Mouse (Mus musculus): ENCODE results near the gene Zc3h12b.
"Not testable (repeated sequence)": the region's sequence is repeated elsewhere in the genome, so short reads cannot be mapped to it uniquely, and the experiment has no call there.

Gene Zc3h12b

GRCm38 (mm10) chrX:95711227-95712111 is at the start of gene Zc3h12b:
Gene Zc3h12b, plus strand, starts transcription at chrX:95711678.
- in situ Hi-C loops (cut with MboI, MseI): no loop called here

- in situ Hi-C loops (cut with MboI, MseI): no loop called here
Observed at GRCm38 (mm10) chrX:95682206-95682605, 29.3 kb upstream of the Zc3h12b start.

- in situ Hi-C loops (cut with MboI, MseI): no loop called here
Observed at GRCm38 (mm10) chrX:95687119-95687518, 24.4 kb upstream of the Zc3h12b start.

DNA sequence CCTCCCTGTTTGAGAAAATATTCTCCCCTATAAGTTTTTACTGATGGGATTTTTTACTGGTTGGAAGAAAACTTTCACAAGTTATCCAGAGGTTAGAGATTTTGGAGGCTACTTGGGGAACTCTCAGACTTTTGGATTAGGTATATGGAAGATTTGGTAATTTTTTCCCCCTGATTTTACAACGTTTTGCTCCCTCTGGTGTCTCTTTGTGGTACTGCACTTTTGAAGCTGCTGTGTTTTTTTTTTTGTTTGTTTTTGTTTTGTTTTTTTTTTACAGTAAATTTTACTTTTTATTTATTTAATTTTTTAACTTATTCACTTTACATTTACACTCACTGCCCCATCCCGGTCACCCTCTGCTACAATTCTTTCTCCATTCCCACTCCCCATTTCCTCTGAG is 26.8 kb downstream of the Zc3h12b start:
- in situ Hi-C loops (cut with MboI, MseI): no loop called here

DNA sequence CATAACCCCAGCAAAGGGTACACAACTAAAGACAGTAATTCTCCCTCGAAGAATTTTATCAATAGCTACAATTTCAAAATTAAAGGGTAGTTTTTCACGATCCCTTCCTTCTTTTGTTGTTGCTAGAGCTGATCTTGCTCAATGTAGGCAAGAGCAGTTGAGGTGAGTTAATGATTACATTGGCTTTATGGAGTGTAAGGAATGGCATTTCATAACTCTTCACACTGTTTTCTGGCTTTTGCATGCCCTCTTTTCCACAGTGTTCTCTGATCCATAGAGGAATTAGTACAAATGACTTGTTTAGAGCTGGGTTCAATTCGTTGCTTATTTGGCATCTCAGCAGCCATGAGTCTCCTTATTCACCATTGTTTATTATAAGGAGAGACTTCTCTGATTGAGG is 84.4 kb downstream of the Zc3h12b start:
- in situ Hi-C loops (cut with MboI, MseI): no loop called here

- in situ Hi-C loops (cut with MboI, MseI): no loop called here
Observed at GRCm38 (mm10) chrX:95801790-95802189, 90.3 kb downstream of the Zc3h12b start.

DNA sequence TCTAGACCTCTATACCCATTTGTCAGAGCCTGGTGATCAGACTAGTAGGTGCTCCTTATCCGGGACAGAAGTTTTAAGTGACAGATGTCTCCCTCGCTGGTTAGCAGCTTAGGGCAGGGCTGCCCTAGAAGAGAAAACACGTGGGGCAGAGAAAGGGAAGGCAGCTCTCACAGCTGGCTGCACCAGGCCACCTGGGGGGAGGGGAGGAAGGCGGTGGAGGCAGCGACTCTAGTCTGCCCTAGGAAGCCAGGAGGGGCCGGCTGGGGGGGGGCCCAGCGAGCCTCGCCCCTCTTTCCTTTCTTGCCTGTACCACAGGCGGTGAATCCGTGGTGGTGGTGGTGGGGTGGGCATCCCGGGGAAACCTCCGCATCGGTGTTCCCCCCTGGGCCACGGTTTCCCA is 141.3 kb downstream of the Zc3h12b start:
- in situ Hi-C loops (cut with MboI, MseI): loop anchor here in 1 of 2 experiments (10.0 kb wide), 1 partner anchor 508 kb away; no protein-coding TSS in a partner anchor

- in situ Hi-C loops (cut with MboI, MseI): no loop called here
Observed at GRCm38 (mm10) chrX:95881111-95881510, 169.6 kb downstream of the Zc3h12b start.

GRCm38 (mm10) chrX:95902716-95903115 is 191.2 kb downstream of the Zc3h12b start:
- in situ Hi-C loops (cut with MboI, MseI): no loop called here

DNA sequence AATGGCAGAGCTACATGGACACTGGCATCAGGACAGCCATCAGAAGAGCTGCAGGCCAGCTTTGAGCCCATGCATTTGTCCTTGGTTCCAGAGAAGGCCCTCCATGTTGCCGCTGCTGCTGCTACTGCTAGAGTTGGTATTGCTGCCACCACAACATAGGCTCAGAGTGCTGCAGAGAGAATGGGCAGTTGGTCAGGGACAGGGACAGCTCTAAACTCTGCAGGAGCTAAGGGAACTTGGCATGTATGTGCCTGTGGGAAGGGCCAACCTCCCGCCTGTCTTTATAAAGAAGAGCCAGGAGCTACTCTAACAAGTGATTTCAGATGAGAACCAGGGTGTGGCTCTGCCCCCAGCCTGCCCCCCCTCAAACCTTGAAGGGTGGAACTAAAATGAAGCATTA is 224.0 kb downstream of the Zc3h12b start:
- in situ Hi-C loops (cut with MboI, MseI): no loop called here

DNA sequence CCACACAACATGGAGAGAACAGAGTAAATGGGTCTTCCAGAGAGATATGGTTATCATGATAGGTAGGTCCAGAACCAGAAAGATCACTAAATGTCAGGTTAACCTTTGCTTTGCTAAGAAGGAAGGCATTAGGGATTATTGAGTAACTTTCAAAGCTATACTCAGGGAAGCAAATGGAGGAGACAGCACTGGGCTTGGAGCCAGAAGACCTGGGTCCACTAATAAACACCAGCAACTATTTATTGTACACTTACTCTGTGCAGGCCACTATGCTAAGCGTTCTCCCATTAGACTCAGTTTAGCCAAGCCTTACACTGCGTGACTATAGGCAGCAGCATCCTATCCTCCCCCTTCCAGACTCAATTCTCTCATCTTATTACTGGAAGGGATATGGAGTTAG is 234.0 kb downstream of the Zc3h12b start:
- in situ Hi-C loops (cut with MboI, MseI): no loop called here

- in situ Hi-C loops (cut with MboI, MseI): no loop called here
Observed at GRCm38 (mm10) chrX:95948135-95948534, 236.7 kb downstream of the Zc3h12b start.

DNA sequence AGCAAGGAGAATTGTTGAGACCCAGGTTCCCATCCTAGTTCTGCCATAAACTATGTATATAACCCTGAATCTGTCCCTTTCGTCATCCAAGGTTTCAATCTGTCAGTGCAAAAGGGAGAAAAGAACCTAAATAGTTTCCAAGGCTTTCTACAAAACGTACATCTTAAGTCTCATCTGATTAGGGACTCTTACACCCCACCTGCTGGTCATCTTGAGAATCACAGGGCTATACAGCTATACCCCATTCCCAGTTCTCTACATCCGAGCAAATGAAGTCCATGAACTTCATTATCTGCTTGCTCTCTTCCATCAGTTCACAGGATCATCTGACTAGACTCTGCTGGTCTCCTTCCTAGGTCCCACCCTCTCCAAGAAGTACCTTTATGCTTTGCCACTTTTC is 239.3 kb downstream of the Zc3h12b start:
- in situ Hi-C loops (cut with MboI, MseI): loop anchor here in 1 of 2 experiments (5.0 kb wide), 1 partner anchor 147 kb away; the partner anchor contains the start of gene Msn

DNA sequence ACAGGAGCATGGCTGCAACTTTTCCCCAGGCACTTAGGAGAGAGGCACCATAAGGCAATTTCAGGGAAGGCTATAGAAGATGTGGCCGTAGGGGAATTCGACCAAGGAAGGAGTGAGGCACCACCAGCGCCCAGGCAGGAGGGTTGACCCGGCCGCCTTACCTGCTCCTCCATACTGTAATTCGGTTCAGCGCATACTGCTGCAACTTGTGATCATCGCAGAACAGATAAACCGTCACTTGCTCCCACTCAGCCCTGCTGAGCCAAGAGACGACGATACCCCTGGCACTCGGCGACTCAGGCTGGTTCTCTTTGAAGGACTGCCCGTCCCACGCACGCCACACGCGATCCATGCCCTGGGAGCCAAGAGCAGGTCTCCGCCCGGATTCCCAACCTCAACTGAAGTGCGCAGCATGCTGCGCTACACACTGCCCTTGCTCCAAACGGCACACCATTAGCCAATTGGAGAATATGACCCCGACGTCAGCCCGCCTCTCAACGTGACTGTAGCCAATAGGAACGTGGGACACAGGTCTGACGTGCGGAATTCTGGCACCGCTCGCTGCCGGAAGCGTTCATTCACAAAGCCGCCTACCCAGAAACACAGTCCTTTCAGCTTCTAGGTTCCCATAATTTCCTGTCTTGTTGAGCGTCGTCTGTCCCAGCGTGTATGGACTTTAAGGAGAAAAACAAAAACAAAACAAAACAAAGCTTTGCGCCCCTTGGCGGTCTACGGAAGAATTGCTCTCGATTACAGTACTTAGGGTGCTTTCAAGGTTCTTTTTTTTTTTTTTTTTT is 245.2 kb downstream of the Zc3h12b start, which contains the start of gene Las1l:
TSS of gene Las1l (minus strand) at position 466 of the 797 bp plus-strand sequence.
- in situ Hi-C loops (cut with MboI, MseI): no loop called here

GRCm38 (mm10) chrX:95957461-95957860 is 246.0 kb downstream of the Zc3h12b start:
- in situ Hi-C loops (cut with MboI, MseI): not testable (repeated sequence)

DNA sequence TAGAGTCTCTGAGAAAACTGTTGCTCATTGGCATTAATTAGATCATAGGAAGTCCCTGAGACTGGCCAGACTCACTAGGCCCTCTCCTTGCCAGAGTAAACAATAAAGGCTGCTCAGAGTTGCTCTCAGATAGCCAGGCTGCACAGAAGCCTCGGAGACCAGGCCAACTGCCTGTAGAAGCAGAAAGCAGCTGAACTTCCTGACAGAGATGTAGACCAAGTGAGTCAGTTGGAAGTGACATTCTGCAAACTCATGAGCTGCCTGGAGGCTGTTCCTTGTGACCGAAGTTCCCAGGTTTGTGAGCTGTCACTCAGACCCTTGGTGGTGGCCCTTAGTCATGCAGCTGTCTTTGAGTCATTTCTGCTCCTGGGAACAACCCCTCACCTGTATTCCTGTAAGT is 251.9 kb downstream of the Zc3h12b start:
- in situ Hi-C loops (cut with MboI, MseI): no loop called here

- in situ Hi-C loops (cut with MboI, MseI): no loop called here
Observed at GRCm38 (mm10) chrX:95965036-95965435, 253.6 kb downstream of the Zc3h12b start.

- in situ Hi-C loops (cut with MboI, MseI): no loop called here
Observed at GRCm38 (mm10) chrX:95967847-95968593, 256.5 kb downstream of the Zc3h12b start.

GRCm38 (mm10) chrX:95968594-95968965 is 257.1 kb downstream of the Zc3h12b start:
- in situ Hi-C loops (cut with MboI, MseI): no loop called here

GRCm38 (mm10) chrX:95969116-95969515 is 257.6 kb downstream of the Zc3h12b start:
- in situ Hi-C loops (cut with MboI, MseI): no loop called here

DNA sequence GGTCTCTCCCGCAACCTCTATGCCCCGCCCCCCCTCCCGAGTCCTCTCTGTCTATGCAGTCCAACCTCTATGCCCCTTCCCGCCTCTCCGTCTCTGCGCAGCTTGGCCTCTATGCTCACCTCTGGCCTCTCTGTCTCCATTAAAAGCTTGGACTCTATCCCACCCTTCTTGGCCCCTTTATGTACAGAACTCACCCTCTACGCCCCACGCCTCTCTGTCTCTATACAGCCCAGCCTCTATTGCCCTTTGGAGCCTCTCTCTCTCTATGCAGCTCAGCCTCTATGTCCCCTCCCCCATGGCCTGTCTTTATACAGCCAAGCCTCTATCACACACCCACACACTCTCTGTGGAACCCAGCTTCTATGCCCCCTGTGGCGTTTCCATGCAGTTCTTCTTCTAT is 258.5 kb downstream of the Zc3h12b start:
- in situ Hi-C loops (cut with MboI, MseI): no loop called here
